Mouse (Mus musculus): ENCODE results near the gene Lactb. TPM values are rescaled to one million over a fixed set of nuclear protein-coding genes. Genes with fewer than 3 reads are reported as not detected.

Gene Lactb
- polyA plus RNA-seq, 1 experiment from 2014 or later, result 8.8 TPM

Other genes starting within 250 kb of the Lactb start
- 20.4 and 22.5 TPM in 2 replicates for gene Aph1b, start 180.0 kb downstream of the Lactb start, polyA plus RNA-seq (2016; fragmentation: Nextera tagmentation; extraction: Ambion mirVana)
- gene Gm10647, start 178.4 kb downstream of the Lactb start, polyA plus RNA-seq (2016; fragmentation: Nextera tagmentation; extraction: Ambion mirVana), result 0.19 and 0.43 TPM in 2 replicates
- 1.7 and 2.2 TPM in 2 replicates for gene Aph1c, start 140.8 kb downstream of the Lactb start, polyA plus RNA-seq (2016; fragmentation: Nextera tagmentation; extraction: Ambion mirVana)
- 50.3 and 50.7 TPM in 2 replicates for gene Rab8b, start 55.8 kb downstream of the Lactb start, polyA plus RNA-seq (2016; fragmentation: Nextera tagmentation; extraction: Ambion mirVana)
- gene Rps27l, start 29.4 kb downstream of the Lactb start, polyA plus RNA-seq (2016; fragmentation: Nextera tagmentation; extraction: Ambion mirVana), result 588 and 598 TPM in 2 replicates
- 218 and 280 TPM in 2 replicates for gene Tpm1, start 73.9 kb upstream of the Lactb start, polyA plus RNA-seq (2016; fragmentation: Nextera tagmentation; extraction: Ambion mirVana)

Data from forebrain, embryonic 12.5 days (tissue).